Mouse (Mus musculus) heart, embryonic 13.5 days (tissue): ENCODE measurements around the gene Zfp771. TPM values are rescaled to one million over a fixed set of nuclear protein-coding genes. Genes with fewer than 3 reads are reported as not detected.
A peak's percentile ranks its signal among the peaks of the same experiment; 100 is the strongest.

Experiments
- ATAC-seq: fragments of 200-750 bp; cut with Nextera tagmentation; 2 replicates; pipeline ENCODE4 v1.8.0; 2017; ENCODE audit warnings: moderate TSS enrichment; ENCODE audit not compliant: insufficient number of reproducible peaks, low FRiP score, low TSS enrichment; ENCODE audit errors: extremely low read depth
- H3K27ac ChIP-seq: fragments of 300-500 bp; sonication (generic); replicated peaks from 2 replicates; pipeline ENCODE4 v1.5.1; 2015; ENCODE audit warnings: moderate library complexity, mild to moderate bottlenecking, inconsistent platforms
- H3K27me3 ChIP-seq: fragments of 300-500 bp; sonication (generic); replicated peaks from 2 replicates; pipeline ENCODE4 v1.6.1; 2015; ENCODE audit warnings: mild to moderate bottlenecking, inconsistent platforms
- H3K36me3 ChIP-seq: fragments of 300-500 bp; sonication (generic); 2 replicates; pipeline ENCODE4 v1.6.1; 2015; ENCODE audit warnings: mild to moderate bottlenecking, inconsistent platforms
- H3K4me1 ChIP-seq: fragments of 300-500 bp; sonication (generic); 2 replicates; pipeline ENCODE4 v1.6.1; 2015; ENCODE audit warnings: inconsistent platforms
- H3K4me2 ChIP-seq: fragments of 300-500 bp; sonication (generic); 2 replicates; pipeline ENCODE4 v1.6.1; 2015; ENCODE audit warnings: inconsistent platforms, mild to moderate bottlenecking, moderate library complexity
- H3K4me3 ChIP-seq: fragments of 300-500 bp; sonication (generic); 2 replicates; pipeline ENCODE4 v1.5.1; 2015; ENCODE audit warnings: moderate library complexity, mild to moderate bottlenecking, inconsistent platforms
- H3K9ac ChIP-seq: fragments of 300-500 bp; sonication (generic); 2 replicates; pipeline ENCODE4 v1.6.1; 2015; ENCODE audit warnings: inconsistent platforms, mild to moderate bottlenecking, moderate library complexity
- H3K9me3 ChIP-seq: fragments of 300-500 bp; sonication (generic); 2 replicates; pipeline ENCODE4 v1.6.1; 2016; ENCODE audit warnings: inconsistent platforms
- WGBS: fragments of 180-500 bp; shearing (Covaris S2); methylation state at CpG from one replicate; pipeline ENCODE4 v1.1.7; 2015; ENCODE audit warnings: mixed read lengths; 5-methylcytosine and 5-hydroxymethylcytosine counted together
- polyA plus RNA-seq: library from polyadenylated mRNA; unstranded; fragments of >200 nt; fragmentation: Nextera tagmentation; extraction: Ambion mirVana; gene quantifications from 2 replicates; pipeline ENCODE4 v1.2.1, GENCODE M21; 2015

Gene Zfp771
- 32.6 and 32.9 TPM in 2 replicates for polyA plus RNA-seq

GRCm38 (mm10) chr7:127243870-127244657, at the start of gene Zfp771:
Zfp771 (plus strand) TSS chr7:127244274.
- H3K4me3 ChIP-seq, result peak within 1 kb of the TSS; percentile 89
- WGBS, result 1% methylated on average over 56 of the region's 56 CpGs
- peak; percentile 92 for ATAC-seq
- H3K4me2 ChIP-seq, result peak within 1 kb of the TSS; percentile 84
- H3K9me3 ChIP-seq, result no peaks in the 10 kb centered on the region; the same call in 1 of the 2 replicates
- no peaks in the 10 kb centered on the region for H3K27me3 ChIP-seq
- H3K36me3 ChIP-seq, result peaks cover 37% of the 10 kb centered on the region
- H3K9ac ChIP-seq, result peak within 1 kb of the TSS; percentile 94
- peak within 1 kb of the TSS; percentile 88 for H3K27ac ChIP-seq
- H3K4me1 ChIP-seq, result peaks cover 27% of the 10 kb centered on the region

- Histone ChIP-seq H3K36me3 (peaks cover 69% of the 10 kb centered on the region), H3K9ac (peak overlapping the region; percentile 89), H3K27me3 (no peaks in the 10 kb centered on the region), H3K9me3 (no peaks in the 10 kb centered on the region), H3K4me1 (peaks cover 19% of the 10 kb centered on the region), H3K4me3 (peak overlapping the region; percentile 83), H3K4me2 (peak overlapping the region; percentile 83), H3K27ac (peak overlapping the region; percentile 94)
- 75% methylated on average over 7 of the region's 7 CpGs for WGBS
- no peak for ATAC-seq
Measured at GRCm38 (mm10) chr7:127194633-127195029, 49.4 kb upstream of the Zfp771 start.

GRCm38 (mm10) chr7:127195544-127196295, 48.4 kb upstream of the Zfp771 start, which contains the start of gene Cd2bp2:
Cd2bp2 (minus strand) TSS chr7:127196050.
- no peaks in the 10 kb centered on the region for H3K9me3 ChIP-seq
- ATAC-seq, result peak; percentile 90
- peaks cover 19% of the 10 kb centered on the region for H3K4me1 ChIP-seq
- H3K27ac ChIP-seq, result peak within 1 kb of the TSS; percentile 94
- H3K36me3 ChIP-seq, result peaks cover 80% of the 10 kb centered on the region
- no peaks in the 10 kb centered on the region for H3K27me3 ChIP-seq
- under 1% methylated on average over 51 of the region's 51 CpGs for WGBS
- H3K9ac ChIP-seq, result peak within 1 kb of the TSS; percentile 89
- peak within 1 kb of the TSS; percentile 83 for H3K4me2 ChIP-seq
- H3K4me3 ChIP-seq, result peak within 1 kb of the TSS; percentile 83

- no peak for ATAC-seq
- Histone ChIP-seq H3K4me1 (peaks cover 19% of the 10 kb centered on the region), H3K36me3 (peaks cover 82% of the 10 kb centered on the region), H3K9ac (peak overlapping the region; percentile 84), H3K27ac (peak overlapping the region; percentile 87), H3K4me3 (peak overlapping the region; percentile 83), H3K27me3 (no peaks in the 10 kb centered on the region), H3K4me2 (peak overlapping the region; percentile 83), H3K9me3 (no peaks in the 10 kb centered on the region)
- WGBS, result 56% methylated on average over 11 of the region's 11 CpGs
Measured at GRCm38 (mm10) chr7:127196484-127196883, 47.6 kb upstream of the Zfp771 start.

- no peaks in the 10 kb centered on the region for H3K27me3 ChIP-seq
- peak overlapping the region; percentile 97 for H3K9ac ChIP-seq
- no peaks in the 10 kb centered on the region for H3K9me3 ChIP-seq
- H3K4me2 ChIP-seq, result peak overlapping the region; percentile 98
- H3K4me1 ChIP-seq, result peaks cover 46% of the 10 kb centered on the region
- peaks cover 35% of the 10 kb centered on the region for H3K36me3 ChIP-seq
- ATAC-seq, result no peak
- WGBS, result 53% methylated on average over 2 of the region's 2 CpGs
- peak overlapping the region; percentile 97 for H3K4me3 ChIP-seq
- H3K27ac ChIP-seq, result peak overlapping the region; percentile 94
Measured at GRCm38 (mm10) chr7:127206606-127207005, 37.5 kb upstream of the Zfp771 start.

- H3K9me3 ChIP-seq, result no peaks in the 10 kb centered on the region
- H3K27me3 ChIP-seq, result no peaks in the 10 kb centered on the region
- peak overlapping the region; percentile 94 for H3K27ac ChIP-seq
- under 1% methylated on average over 52 of the region's 53 CpGs for WGBS
- ATAC-seq, result no peak
- peaks cover 26% of the 10 kb centered on the region for H3K36me3 ChIP-seq
- peak overlapping the region; percentile 98 for H3K4me2 ChIP-seq
- peak overlapping the region; percentile 97 for H3K4me3 ChIP-seq
- H3K9ac ChIP-seq, result peak overlapping the region; percentile 97
- peaks cover 49% of the 10 kb centered on the region for H3K4me1 ChIP-seq
Measured at GRCm38 (mm10) chr7:127207374-127208294, 36.4 kb upstream of the Zfp771 start.

GRCm38 (mm10) chr7:127208295-127208552, 35.9 kb upstream of the Zfp771 start, which contains the start of gene Tbc1d10b:
Tbc1d10b (minus strand) TSS chr7:127208468.
- peaks cover 20% of the 10 kb centered on the region for H3K36me3 ChIP-seq
- peaks cover 49% of the 10 kb centered on the region for H3K4me1 ChIP-seq
- ATAC-seq, result no peak; the same call in 1 of the 2 replicates
- H3K4me2 ChIP-seq, result peak within 1 kb of the TSS; percentile 98
- WGBS, result 0% methylated on average over 30 of the region's 44 CpGs
- peak within 1 kb of the TSS; percentile 97 for H3K9ac ChIP-seq
- no peaks in the 10 kb centered on the region for H3K9me3 ChIP-seq
- peak within 1 kb of the TSS; percentile 94 for H3K27ac ChIP-seq
- H3K4me3 ChIP-seq, result peak within 1 kb of the TSS; percentile 97
- H3K27me3 ChIP-seq, result no peaks in the 10 kb centered on the region

- Histone ChIP-seq H3K27ac (peak within 1 kb of the TSS; percentile 94), H3K4me1 (peaks cover 51% of the 10 kb centered on the region), H3K9ac (peak within 1 kb of the TSS; percentile 97), H3K4me2 (peak within 1 kb of the TSS; percentile 98), H3K9me3 (no peaks in the 10 kb centered on the region), H3K27me3 (0 out of 2 replicates have a peak, but pooled peaks cover under 1% of the 10 kb centered on the region), H3K36me3 (peaks cover 15% of the 10 kb centered on the region), H3K4me3 (peak within 1 kb of the TSS; percentile 97)
- WGBS, result under 1% methylated on average over 23 of the region's 44 CpGs
- ATAC-seq, result peak; percentile 81
Measured at GRCm38 (mm10) chr7:127208553-127209438, 35.3 kb upstream of the Zfp771 start, which contains the start of gene Mylpf. Mylpf (plus strand) TSS chr7:127208890.

- WGBS, result 76% methylated on average over 5 of the region's 5 CpGs
Measured at GRCm38 (mm10) chr7:127209851-127210250, 34.2 kb upstream of the Zfp771 start.

GRCm38 (mm10) chr7:127210266-127210665, 33.8 kb upstream of the Zfp771 start:
- Histone ChIP-seq H3K27me3 (0 out of 2 replicates have a peak, but pooled peaks cover 6% of the 10 kb centered on the region), H3K36me3 (peaks cover 2% of the 10 kb centered on the region), H3K4me2 (no peak overlapping the region), H3K4me1 (peaks cover 55% of the 10 kb centered on the region), H3K9me3 (no peaks in the 10 kb centered on the region), H3K4me3 (no peak overlapping the region), H3K9ac (peak overlapping the region; percentile 11; the same call in 1 of the 2 replicates), H3K27ac (no peak overlapping the region)
- ATAC-seq, result no peak
- WGBS, result 88% methylated on average over 4 of the region's 4 CpGs

More at GRCm38 (mm10) chr7:127209851-127210250, 34.2 kb upstream of the Zfp771 start:
- Histone ChIP-seq H3K4me2 (peak overlapping the region; percentile 98), H3K27ac (peak overlapping the region; percentile 94), H3K27me3 (0 out of 2 replicates have a peak, but pooled peaks cover 6% of the 10 kb centered on the region), H3K4me3 (peak overlapping the region; percentile 97), H3K36me3 (peaks cover 6% of the 10 kb centered on the region), H3K4me1 (peaks cover 55% of the 10 kb centered on the region), H3K9ac (peak overlapping the region; percentile 71), H3K9me3 (no peaks in the 10 kb centered on the region)
- ATAC-seq, result no peak
